Mouse (Mus musculus) kidney, postnatal 0 days (tissue): ENCODE data around the gene Olfr49. TPM values are rescaled to one million over a fixed set of nuclear protein-coding genes. Genes with fewer than 3 reads are reported as not detected.

ENCODE experiments used
- ATAC-seq: fragments of 200-750 bp; cut with Nextera tagmentation; replicated peaks from 2 replicates; pipeline ENCODE4 v1.8.0; 2017; ENCODE audit warnings: low read depth, moderate number of reproducible peaks, moderate TSS enrichment, moderate library complexity; ENCODE audit not compliant: low FRiP score
- DNase-seq: peaks from one replicate; pipeline ENCODE4 v3.0.0-alpha.2; 2016; ENCODE audit warnings: low spot score
- H3K27ac ChIP-seq: fragments of 300-500 bp; sonication (generic); 2 replicates; pipeline ENCODE4 v1.5.1; 2014; ENCODE audit warnings: mild to moderate bottlenecking
- H3K27me3 ChIP-seq: fragments of 300-500 bp; sonication (generic); 2 replicates; pipeline ENCODE4 v1.6.1; 2014; ENCODE audit warnings: low read length, mixed read lengths; ENCODE audit not compliant: insufficient read depth
- H3K36me3 ChIP-seq: fragments of 300-500 bp; sonication (generic); 2 replicates; pipeline ENCODE4 v1.6.1; 2014; ENCODE audit warnings: low read length, mixed read lengths; ENCODE audit not compliant: insufficient read depth
- H3K4me1 ChIP-seq: fragments of 300-500 bp; sonication (generic); replicated peaks from 2 replicates; pipeline ENCODE4 v1.6.1; 2014; ENCODE audit warnings: antibody characterized with exemption, low read length, mixed read lengths; ENCODE audit not compliant: insufficient read depth
- H3K4me2 ChIP-seq: fragments of 300-500 bp; sonication (generic); 2 replicates; pipeline ENCODE4 v1.6.1; 2014; ENCODE audit warnings: mild to moderate bottlenecking, low read length, moderate library complexity, mixed read lengths
- H3K4me3 ChIP-seq: fragments of 300-500 bp; sonication (generic); replicated peaks from 2 replicates; pipeline ENCODE4 v1.5.1; 2014; ENCODE audit warnings: low read depth, low read length
- H3K9ac ChIP-seq: fragments of 300-500 bp; sonication (generic); 2 replicates; pipeline ENCODE4 v1.6.1; 2014; ENCODE audit warnings: low read depth, low read length
- H3K9me3 ChIP-seq: fragments of 300-500 bp; sonication (generic); replicated peaks from 2 replicates; pipeline ENCODE4 v1.6.1; 2016; ENCODE audit warnings: low read length, inconsistent platforms, mixed read lengths
- CTCF ChIP-seq: IDR thresholded peaks from 2 replicates; pipeline ENCODE4 v1.5.1; 2016; ENCODE audit warnings: antibody characterized with exemption, low read depth, mild to moderate bottlenecking, moderate library complexity
- WGBS: fragments of 180-500 bp; shearing (Covaris S2); extraction: QIAGEN DNeasy Blood & Tissue Kit; methylation state at CpG from one replicate; pipeline ENCODE4 v1.1.7; 2014; 5-methylcytosine and 5-hydroxymethylcytosine counted together
- polyA plus RNA-seq: library from polyadenylated mRNA; unstranded; fragments of >200 nt; fragmentation: Nextera tagmentation; extraction: Ambion mirVana; gene quantifications from 2 replicates; pipeline ENCODE4 v1.2.1, GENCODE M21; 2015

Gene Olfr49
- 0.03 TPM in 1 of 2 replicates, not detected in the other for polyA plus RNA-seq

DNA sequence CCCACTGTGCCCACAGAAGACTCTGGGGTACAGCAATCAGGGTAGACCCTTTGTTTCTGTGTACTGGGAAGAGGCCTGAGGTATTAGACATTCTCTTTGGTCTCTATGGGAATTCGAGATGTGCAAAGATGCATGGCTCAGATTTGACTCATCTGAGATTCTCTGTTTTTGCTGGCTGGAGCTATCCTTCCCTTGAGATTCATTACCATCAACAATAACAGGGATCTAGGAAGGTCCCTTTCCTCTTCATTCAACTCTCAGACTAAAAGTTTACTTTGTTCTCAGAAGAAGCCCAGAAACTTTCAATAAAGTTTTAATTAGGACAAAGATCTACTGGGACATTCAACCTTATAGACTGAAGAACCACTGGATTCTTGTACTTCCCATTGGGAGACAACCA lies at the start of gene Olfr49:
Gene Olfr49 (minus strand): TSS at position 101 of the 400 bp plus-strand sequence.
- TF ChIP-seq CTCF, result no peak
- 86% methylated on average over 1 of the region's 1 CpGs for WGBS
- H3K36me3 ChIP-seq, result no peaks in the 10 kb centered on the region
- no peak within 1 kb of the TSS for H3K27ac ChIP-seq
- no peaks in the 10 kb centered on the region for H3K27me3 ChIP-seq
- no peaks in the 10 kb centered on the region for H3K9me3 ChIP-seq
- H3K4me1 ChIP-seq, result no peaks in the 10 kb centered on the region
- ATAC-seq (no peak), DNase-seq (no peak)
- no peak within 1 kb of the TSS for H3K4me3 ChIP-seq
- no peak within 1 kb of the TSS for H3K4me2 ChIP-seq
- H3K9ac ChIP-seq, result no peak within 1 kb of the TSS

DNA sequence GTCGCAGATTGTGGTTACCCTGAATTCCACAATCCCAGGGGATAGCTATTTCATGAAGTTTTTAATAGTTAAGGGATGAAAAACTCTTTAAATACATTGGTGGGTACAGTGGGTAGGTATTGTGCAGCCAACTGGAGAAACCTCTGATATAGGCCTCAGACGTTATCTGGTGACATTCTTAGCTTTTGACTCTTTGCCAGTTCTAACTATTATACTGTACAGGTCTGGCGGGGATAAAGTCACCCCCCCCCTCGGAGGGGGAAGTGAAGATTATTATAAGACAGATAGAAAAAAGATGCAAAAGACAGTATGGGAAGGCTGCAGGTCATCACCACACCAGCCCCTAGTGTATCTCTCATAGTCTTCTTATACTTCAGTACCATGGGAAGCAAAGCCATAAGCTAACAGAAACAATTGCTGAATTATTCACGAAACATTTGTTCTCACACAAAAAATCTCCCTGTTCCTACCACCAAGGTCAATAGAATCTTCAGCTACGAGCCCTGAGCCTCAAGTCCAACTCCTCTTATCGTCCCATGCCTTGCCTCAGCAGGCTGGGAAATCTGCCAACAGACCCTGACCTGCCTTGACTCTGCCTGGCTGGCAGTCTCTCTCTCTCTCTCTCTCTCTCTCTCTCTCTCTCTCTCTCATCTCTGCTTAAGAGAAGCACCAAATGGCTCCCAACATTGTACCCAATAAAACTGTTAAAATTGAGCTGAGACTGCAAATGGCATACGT lies 48.9 kb upstream of the Olfr49 start:
- no peak for DNase-seq
- 50% methylated on average over 8 of the region's 8 CpGs for WGBS
- Histone ChIP-seq H3K4me1 (no peaks in the 10 kb centered on the region), H3K36me3 (no peaks in the 10 kb centered on the region), H3K4me3 (no peak overlapping the region), H3K27me3 (no peaks in the 10 kb centered on the region), H3K27ac (no peak overlapping the region), H3K9me3 (no peaks in the 10 kb centered on the region), H3K4me2 (no peak overlapping the region), H3K9ac (no peak overlapping the region)
- no peak; the same call in 1 of the 2 replicates for ATAC-seq
- no peak for TF ChIP-seq CTCF

DNA sequence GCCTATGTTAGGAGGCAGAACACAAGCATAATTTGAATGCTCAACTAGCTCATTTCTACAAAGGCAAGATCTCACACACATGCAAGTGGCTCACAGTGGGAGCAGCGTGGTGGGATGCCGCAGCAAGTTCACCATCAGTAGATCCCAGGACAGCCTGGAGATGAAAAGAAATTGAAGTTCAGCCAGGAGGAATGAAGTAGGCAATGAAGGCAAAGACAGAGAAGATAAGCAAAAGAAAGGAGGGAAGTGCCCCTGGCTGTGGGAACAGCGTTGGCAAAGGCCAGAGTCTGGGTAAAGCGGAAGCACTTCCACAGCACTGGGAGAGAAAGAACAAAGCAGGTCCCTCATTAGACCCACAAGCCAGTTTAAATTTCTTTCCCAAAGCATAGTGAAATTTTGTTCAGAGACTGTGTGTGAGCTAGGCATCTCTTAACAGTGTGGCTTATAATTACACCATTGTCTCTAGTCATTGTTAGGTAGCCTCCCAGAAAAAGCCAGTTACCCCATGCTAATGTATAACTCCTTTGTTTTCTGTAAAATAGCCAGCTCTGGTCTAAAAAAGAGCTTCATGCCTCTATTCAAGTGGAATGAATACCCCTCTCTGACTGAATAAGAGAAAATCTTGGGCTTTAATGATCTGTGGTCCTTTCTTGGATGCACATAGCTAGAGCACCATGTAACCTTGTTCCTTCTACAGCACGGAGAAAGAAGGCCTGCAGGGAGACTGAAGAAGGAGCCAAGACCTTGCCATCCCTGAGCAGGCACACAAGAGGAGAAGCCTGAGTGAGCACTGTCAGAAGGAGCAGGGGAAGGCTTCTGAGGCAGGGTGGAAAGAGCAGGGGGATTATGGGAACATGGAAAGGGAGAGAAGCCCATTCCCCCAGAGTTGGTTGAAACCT lies 47.7 kb upstream of the Olfr49 start:
- TF ChIP-seq CTCF, result no peak
- Histone ChIP-seq H3K4me2 (no peak overlapping the region), H3K9ac (no peak overlapping the region), H3K36me3 (no peaks in the 10 kb centered on the region), H3K4me1 (no peaks in the 10 kb centered on the region), H3K27ac (no peak overlapping the region), H3K9me3 (no peaks in the 10 kb centered on the region), H3K27me3 (no peaks in the 10 kb centered on the region), H3K4me3 (no peak overlapping the region)
- no peak for ATAC-seq
- 81% methylated on average over 5 of the region's 5 CpGs for WGBS
- no peak for DNase-seq

- no peak for ATAC-seq
These were observed 46.4 kb upstream of the Olfr49 start for GRCm38 (mm10) chr14:54331178-54331577.

GRCm38 (mm10) chr14:54329201-54329600 lies 44.5 kb upstream of the Olfr49 start:
- Histone ChIP-seq H3K4me3 (no peak overlapping the region), H3K9ac (no peak overlapping the region), H3K4me1 (no peaks in the 10 kb centered on the region), H3K27ac (no peak overlapping the region), H3K27me3 (no peaks in the 10 kb centered on the region), H3K4me2 (0 out of 2 replicates have a peak overlapping the region, but pooled peaks have one; percentile 1), H3K9me3 (no peaks in the 10 kb centered on the region), H3K36me3 (no peaks in the 10 kb centered on the region)
- WGBS, result 53% methylated on average over 9 of the region's 9 CpGs
- no peak for TF ChIP-seq CTCF
- ATAC-seq (no peak), DNase-seq (no peak)

More at GRCm38 (mm10) chr14:54331178-54331577, 46.4 kb upstream of the Olfr49 start:
- H3K27me3 ChIP-seq, result no peaks in the 10 kb centered on the region
- DNase-seq, result no peak
- H3K9me3 ChIP-seq, result no peaks in the 10 kb centered on the region
- WGBS, result 81% methylated on average over 1 of the region's 1 CpGs
- no peaks in the 10 kb centered on the region for H3K36me3 ChIP-seq
- H3K4me1 ChIP-seq, result no peaks in the 10 kb centered on the region
- no peak overlapping the region for H3K4me3 ChIP-seq
- TF ChIP-seq CTCF, result no peak
- H3K4me2 ChIP-seq, result no peak overlapping the region
- no peak overlapping the region for H3K27ac ChIP-seq
- no peak overlapping the region for H3K9ac ChIP-seq

DNA sequence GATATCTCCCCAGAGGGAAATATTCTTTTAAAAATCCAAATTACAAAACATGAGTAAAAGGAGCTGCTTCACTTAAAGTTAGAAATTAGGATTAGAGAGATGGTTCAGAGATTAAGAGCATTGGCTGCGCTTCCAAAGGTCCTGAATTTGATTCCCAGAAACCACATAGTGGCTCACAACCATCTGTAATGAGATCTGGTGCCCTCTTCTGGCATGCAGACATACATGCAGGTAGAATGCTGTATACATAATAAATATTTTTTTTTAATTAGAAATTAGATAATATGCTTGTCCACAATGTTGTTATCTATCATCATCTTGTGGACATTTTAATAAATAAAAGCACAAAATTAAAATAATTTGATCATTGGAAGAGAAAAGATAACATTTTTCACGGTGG lies 43.8 kb upstream of the Olfr49 start:
- H3K4me3 ChIP-seq, result no peak overlapping the region
- no peak overlapping the region for H3K9ac ChIP-seq
- H3K4me1 ChIP-seq, result no peaks in the 10 kb centered on the region
- DNase-seq, result no peak
- no peaks in the 10 kb centered on the region for H3K36me3 ChIP-seq
- H3K4me2 ChIP-seq, result no peak overlapping the region
- H3K27ac ChIP-seq, result no peak overlapping the region
- no peaks in the 10 kb centered on the region for H3K27me3 ChIP-seq
- WGBS, result 83% methylated on average over 2 of the region's 2 CpGs
- peak; percentile 60 for TF ChIP-seq CTCF
- no peaks in the 10 kb centered on the region for H3K9me3 ChIP-seq
- no peak for ATAC-seq
